Mouse (Mus musculus): ENCODE measurements around the gene Smarcc2. TPM values are rescaled to one million over a fixed set of nuclear protein-coding genes. Genes with fewer than 3 reads are reported as not detected.
A peak's percentile ranks its signal among the peaks of the same experiment; 100 is the strongest.

The Smarcc2 gene
- polyA plus RNA-seq, 1 experiment from 2014 or later: 83.3 TPM

DNA sequence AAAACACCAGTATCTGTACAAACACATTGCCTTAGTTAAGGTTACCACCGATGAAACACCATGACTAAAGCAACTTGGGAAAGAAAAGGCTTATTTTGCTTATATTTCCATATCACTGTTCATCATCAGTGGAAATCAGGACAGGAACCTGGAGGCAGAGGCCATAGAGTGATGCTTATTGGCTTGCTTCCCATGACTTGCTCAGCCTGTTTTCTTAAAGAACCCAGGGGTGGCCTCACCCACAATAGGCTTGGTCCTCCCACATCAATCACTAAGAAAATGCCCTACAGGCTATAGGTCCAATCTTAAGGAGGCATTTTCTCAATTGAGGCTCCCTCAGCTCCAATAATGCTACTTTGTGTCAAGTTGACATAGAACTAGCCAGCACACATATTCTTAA, 16.3 kb upstream of the Smarcc2 start:
- no peak for ATAC-seq (ENCODE audit: insufficient number of reproducible peaks, low FRiP score)
- H3K4me2 ChIP-seq: no peak overlapping the region
- H3K27ac ChIP-seq (ENCODE audit: poor library complexity, severe bottlenecking): no peak overlapping the region
- no peaks in the 10 kb centered on the region for H3K9me3 ChIP-seq (replicated peaks)
- H3K4me3 ChIP-seq: no peak overlapping the region
- peaks cover 5% of the 10 kb centered on the region for H3K4me1 ChIP-seq (replicated peaks)
- WGBS: 74% methylated on average over 1 of the region's 1 CpGs
- H3K27me3 ChIP-seq (replicated peaks): no peaks in the 10 kb centered on the region
- peaks cover 45% of the 10 kb centered on the region for H3K36me3 ChIP-seq
- no peak overlapping the region for H3K9ac ChIP-seq

DNA sequence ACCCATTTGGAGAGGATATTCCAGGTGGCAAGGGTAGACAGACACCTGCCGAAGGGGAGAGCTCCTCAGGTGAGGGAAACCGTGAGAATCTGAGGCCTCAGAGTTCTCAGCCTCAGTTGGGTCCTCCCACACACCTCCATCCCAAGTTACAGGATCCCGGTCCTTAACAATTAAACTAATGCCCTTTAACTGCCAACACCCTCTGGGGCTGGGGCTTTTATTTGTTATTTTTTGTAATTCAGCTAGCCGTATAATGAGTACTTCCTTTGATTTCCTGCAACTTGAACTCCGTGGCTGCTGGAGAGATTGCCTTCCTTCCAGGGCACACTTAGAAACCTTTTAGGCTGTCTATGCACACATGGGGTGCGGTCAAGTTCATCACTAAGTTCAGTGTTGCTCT, 14.7 kb upstream of the Smarcc2 start:
- Histone ChIP-seq H3K27me3 (replicated peaks) (no peaks in the 10 kb centered on the region), H3K27ac (ENCODE audit: poor library complexity, severe bottlenecking) (no peak overlapping the region), H3K9ac (no peak overlapping the region), H3K4me2 (no peak overlapping the region), H3K9me3 (replicated peaks) (no peaks in the 10 kb centered on the region), H3K4me3 (no peak overlapping the region), H3K36me3 (peaks cover 30% of the 10 kb centered on the region), H3K4me1 (replicated peaks) (no peaks in the 10 kb centered on the region)
- WGBS: 67% methylated on average over 6 of the region's 6 CpGs
- ATAC-seq (ENCODE audit: insufficient number of reproducible peaks, low FRiP score): no peak

DNA sequence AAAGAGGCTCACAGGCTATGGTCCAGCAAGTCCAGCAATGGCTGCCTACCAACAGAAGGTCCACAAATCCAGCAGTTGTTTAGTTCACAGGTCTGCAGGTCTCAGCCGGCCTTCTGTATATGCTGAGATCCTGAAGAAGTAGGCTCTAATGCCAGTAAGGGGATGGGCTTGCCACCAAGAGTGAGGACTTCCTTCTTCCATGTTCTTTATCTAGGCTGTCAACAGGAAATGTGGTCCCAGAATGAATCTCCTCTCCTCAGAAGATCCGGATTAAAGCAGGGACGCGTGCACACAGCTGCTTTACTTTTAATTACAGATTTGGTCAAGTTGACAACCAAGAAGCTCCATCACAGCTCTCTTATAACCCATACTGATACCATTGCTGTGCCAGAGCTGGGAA, 13.6 kb upstream of the Smarcc2 start:
- no peak overlapping the region for H3K4me3 ChIP-seq
- H3K9me3 ChIP-seq (replicated peaks): no peaks in the 10 kb centered on the region
- ATAC-seq (ENCODE audit: insufficient number of reproducible peaks, low FRiP score): no peak
- H3K4me1 ChIP-seq (replicated peaks): no peaks in the 10 kb centered on the region
- no peak overlapping the region for H3K27ac ChIP-seq (ENCODE audit: poor library complexity, severe bottlenecking)
- peaks cover 21% of the 10 kb centered on the region for H3K36me3 ChIP-seq
- H3K27me3 ChIP-seq (replicated peaks): no peaks in the 10 kb centered on the region
- H3K4me2 ChIP-seq: no peak overlapping the region
- 67% methylated on average over 4 of the region's 4 CpGs for WGBS
- no peak overlapping the region for H3K9ac ChIP-seq

DNA sequence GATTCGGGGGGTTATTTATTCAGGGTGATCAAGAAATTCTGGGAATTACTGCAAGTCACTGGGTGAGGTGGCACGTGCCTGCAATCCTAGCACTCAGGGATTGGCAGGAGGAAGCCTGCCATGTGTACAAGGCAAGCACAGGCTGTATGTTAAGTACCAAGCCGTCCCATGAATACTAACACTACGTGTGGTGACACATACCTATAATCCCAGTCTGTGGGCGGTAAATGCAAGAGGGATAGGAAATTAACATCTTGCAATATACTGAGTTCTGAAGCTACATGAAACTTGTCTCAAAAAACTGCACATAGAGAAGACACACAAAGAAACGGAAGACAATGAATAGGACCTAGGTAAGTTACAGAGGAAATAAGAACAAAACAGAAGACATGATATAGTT, 8.0 kb upstream of the Smarcc2 start:
- Histone ChIP-seq H3K9me3 (replicated peaks) (no peaks in the 10 kb centered on the region), H3K27me3 (replicated peaks) (no peaks in the 10 kb centered on the region), H3K4me2 (no peak overlapping the region), H3K4me1 (replicated peaks) (no peaks in the 10 kb centered on the region), H3K4me3 (no peak overlapping the region), H3K36me3 (no peaks in the 10 kb centered on the region), H3K9ac (no peak overlapping the region), H3K27ac (ENCODE audit: poor library complexity, severe bottlenecking) (no peak overlapping the region)
- 73% methylated on average over 6 of the region's 6 CpGs for WGBS
- no peak for ATAC-seq (ENCODE audit: insufficient number of reproducible peaks, low FRiP score)

DNA sequence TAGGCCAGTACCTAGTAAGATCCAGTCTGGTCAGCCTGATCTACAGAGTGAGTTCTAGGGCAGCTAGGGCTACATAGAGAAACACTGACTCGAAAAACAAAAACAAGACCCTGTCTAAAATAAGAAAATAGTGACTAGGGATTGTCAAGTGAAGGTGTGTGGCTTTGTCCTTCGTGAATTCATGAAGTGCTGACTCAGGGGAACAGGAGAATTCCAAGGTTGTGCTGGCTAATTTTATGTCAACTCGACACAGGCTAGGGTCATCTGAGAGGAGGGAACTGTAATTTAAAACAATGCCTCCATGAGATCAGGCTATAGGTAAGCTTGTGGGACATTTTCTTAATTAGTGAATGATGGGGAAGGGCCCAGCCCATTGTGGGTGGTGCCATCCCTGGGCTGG, 4.6 kb upstream of the Smarcc2 start:
- H3K9me3 ChIP-seq (replicated peaks): no peaks in the 10 kb centered on the region
- H3K36me3 ChIP-seq: no peaks in the 10 kb centered on the region
- no peaks in the 10 kb centered on the region for H3K27me3 ChIP-seq (replicated peaks)
- no peaks in the 10 kb centered on the region for H3K4me1 ChIP-seq (replicated peaks)
- no peak overlapping the region for H3K4me2 ChIP-seq
- ATAC-seq (ENCODE audit: insufficient number of reproducible peaks, low FRiP score): no peak
- 75% methylated on average over 3 of the region's 3 CpGs for WGBS
- no peak overlapping the region for H3K4me3 ChIP-seq
- no peak overlapping the region for H3K27ac ChIP-seq (ENCODE audit: poor library complexity, severe bottlenecking)
- no peak overlapping the region for H3K9ac ChIP-seq

DNA sequence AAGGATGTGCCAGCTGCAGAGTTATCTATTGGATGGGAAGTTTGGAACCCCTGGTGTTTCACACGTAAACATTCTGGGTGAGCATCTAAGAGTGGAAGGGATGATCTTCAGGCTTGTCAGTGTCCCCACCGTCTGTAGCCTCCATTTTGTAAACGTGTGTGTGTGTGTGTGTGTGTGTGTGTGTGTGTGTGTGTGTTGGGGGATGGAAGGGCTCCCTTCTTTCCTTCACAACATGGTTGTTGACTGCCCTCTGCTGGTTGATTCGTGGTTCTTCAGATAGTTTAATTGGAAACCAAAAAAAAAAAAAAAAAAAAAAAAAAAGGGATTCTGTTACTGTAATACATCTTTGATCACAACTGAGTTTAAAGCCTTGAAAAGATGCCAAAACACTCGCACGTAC, 3.8 kb upstream of the Smarcc2 start:
- no peaks in the 10 kb centered on the region for H3K9me3 ChIP-seq (replicated peaks)
- WGBS: 6% methylated on average over 6 of the region's 6 CpGs
- no peak overlapping the region for H3K27ac ChIP-seq (ENCODE audit: poor library complexity, severe bottlenecking)
- peaks cover 3% of the 10 kb centered on the region for H3K4me1 ChIP-seq (replicated peaks)
- no peaks in the 10 kb centered on the region for H3K27me3 ChIP-seq (replicated peaks)
- no peak overlapping the region for H3K4me3 ChIP-seq
- H3K9ac ChIP-seq: no peak overlapping the region
- H3K36me3 ChIP-seq: no peaks in the 10 kb centered on the region
- ATAC-seq (ENCODE audit: insufficient number of reproducible peaks, low FRiP score): no peak
- peak overlapping the region; percentile 50 for H3K4me2 ChIP-seq

DNA sequence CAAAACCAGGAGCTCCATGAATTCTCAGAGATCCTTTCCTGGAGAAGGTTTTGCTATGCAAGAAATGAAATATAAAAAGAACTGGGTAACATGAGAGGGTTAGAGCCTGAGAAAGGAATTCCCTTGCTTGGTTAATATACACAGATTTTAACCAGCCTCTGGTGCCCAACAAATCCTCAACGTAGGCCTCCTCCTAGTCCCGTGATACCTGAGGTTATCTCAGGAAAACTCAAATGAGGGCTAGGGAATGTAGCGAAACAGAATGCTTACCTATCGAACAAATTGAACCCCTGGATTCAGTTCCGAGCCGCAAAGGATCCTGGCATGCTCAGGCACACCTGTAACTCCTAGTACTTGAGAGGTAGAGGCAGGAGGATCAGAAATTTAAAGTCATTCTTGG, 1.4 kb upstream of the Smarcc2 start:
- ATAC-seq (ENCODE audit: insufficient number of reproducible peaks, low FRiP score): no peak
- H3K9me3 ChIP-seq (replicated peaks): no peaks in the 10 kb centered on the region
- WGBS: 84% methylated on average over 6 of the region's 6 CpGs
- H3K4me3 ChIP-seq: no peak overlapping the region
- no peaks in the 10 kb centered on the region for H3K27me3 ChIP-seq (replicated peaks)
- H3K4me2 ChIP-seq: no peak overlapping the region
- peaks cover 9% of the 10 kb centered on the region for H3K36me3 ChIP-seq
- H3K4me1 ChIP-seq (replicated peaks): peaks cover 13% of the 10 kb centered on the region
- H3K27ac ChIP-seq (ENCODE audit: poor library complexity, severe bottlenecking): no peak overlapping the region
- H3K9ac ChIP-seq: no peak overlapping the region

DNA sequence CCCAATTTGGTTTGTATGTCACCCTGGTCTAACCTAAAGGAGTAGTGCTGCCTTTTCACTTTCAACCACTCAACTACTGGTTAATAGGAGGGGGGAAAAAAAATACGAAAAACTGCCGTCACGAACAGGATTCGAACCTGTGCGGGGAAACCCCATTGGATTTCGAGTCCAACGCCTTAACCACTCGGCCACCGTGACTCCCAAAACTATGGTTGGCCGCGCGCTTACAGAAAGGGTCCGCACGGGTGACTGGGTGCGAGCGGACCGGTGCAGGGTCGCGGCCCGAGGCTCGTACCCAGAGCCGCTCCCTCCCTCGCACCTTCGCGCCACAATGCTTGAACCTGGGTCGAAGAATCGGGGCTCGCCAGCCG, 715 bp upstream of the Smarcc2 start:
- Histone ChIP-seq H3K9me3 (replicated peaks) (no peaks in the 10 kb centered on the region), H3K27ac (ENCODE audit: poor library complexity, severe bottlenecking) (peak overlapping the region; percentile 95), H3K36me3 (peaks cover 15% of the 10 kb centered on the region), H3K9ac (peak overlapping the region; percentile 95), H3K4me1 (replicated peaks) (peaks cover 13% of the 10 kb centered on the region), H3K4me2 (peak overlapping the region; percentile 75), H3K4me3 (peak overlapping the region; percentile 96), H3K27me3 (replicated peaks) (no peaks in the 10 kb centered on the region)
- peak; percentile 62 for ATAC-seq (ENCODE audit: insufficient number of reproducible peaks, low FRiP score)
- under 1% methylated on average over 29 of the region's 29 CpGs for WGBS

DNA sequence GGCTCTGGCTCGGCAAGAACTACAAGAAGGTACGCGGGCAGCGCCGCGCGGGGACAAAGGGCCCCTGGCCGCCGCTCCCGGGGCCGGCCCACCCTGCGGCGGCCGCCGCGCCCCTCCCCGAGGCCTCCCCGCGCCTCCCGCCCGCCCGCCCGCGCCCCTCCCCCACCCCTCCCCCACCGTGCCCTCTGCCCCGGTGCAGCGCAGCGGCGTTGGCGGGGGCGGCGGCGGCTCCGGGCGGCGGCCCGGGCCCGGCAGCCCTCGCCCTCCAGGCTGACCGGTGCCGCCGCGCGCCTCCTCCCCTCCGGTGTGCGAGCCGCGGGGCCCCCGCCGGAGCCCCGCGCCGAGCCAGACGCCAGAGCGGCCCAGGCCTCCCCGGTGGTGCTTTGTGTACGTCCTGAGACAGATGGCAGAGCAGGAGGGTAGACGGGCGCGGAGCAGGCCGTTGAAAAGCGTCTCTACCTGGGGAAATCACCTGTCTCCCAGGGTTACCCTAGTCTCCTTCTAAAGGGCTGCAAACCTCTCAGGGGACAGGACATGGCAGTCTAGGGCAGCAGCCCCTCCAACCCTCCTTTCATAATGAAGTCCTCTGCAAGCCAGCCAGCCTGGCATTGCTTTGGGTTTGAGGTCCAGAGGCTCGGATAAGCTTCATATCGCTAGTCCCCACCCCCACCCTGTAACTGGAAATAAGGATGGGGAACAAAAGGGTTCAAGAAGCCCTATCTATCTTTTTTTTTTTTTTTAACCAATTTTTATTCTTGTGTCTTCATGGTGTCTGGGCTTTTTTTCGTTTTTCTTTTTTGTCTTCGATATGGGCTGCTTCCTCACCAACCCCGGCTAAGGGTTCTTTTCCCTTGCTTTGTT, 591 bp downstream of the Smarcc2 start:
- peak overlapping the region; percentile 95 for H3K9ac ChIP-seq
- WGBS: 1% methylated on average over 34 of the region's 67 CpGs
- peaks cover 13% of the 10 kb centered on the region for H3K4me1 ChIP-seq (replicated peaks)
- peak; percentile 81 for ATAC-seq (ENCODE audit: insufficient number of reproducible peaks, low FRiP score)
- H3K27ac ChIP-seq (ENCODE audit: poor library complexity, severe bottlenecking): peak overlapping the region; percentile 95
- peak overlapping the region; percentile 75 for H3K4me2 ChIP-seq
- no peaks in the 10 kb centered on the region for H3K27me3 ChIP-seq (replicated peaks)
- no peaks in the 10 kb centered on the region for H3K9me3 ChIP-seq (replicated peaks)
- H3K4me3 ChIP-seq: peak overlapping the region; percentile 96
- H3K36me3 ChIP-seq: peaks cover 27% of the 10 kb centered on the region

DNA sequence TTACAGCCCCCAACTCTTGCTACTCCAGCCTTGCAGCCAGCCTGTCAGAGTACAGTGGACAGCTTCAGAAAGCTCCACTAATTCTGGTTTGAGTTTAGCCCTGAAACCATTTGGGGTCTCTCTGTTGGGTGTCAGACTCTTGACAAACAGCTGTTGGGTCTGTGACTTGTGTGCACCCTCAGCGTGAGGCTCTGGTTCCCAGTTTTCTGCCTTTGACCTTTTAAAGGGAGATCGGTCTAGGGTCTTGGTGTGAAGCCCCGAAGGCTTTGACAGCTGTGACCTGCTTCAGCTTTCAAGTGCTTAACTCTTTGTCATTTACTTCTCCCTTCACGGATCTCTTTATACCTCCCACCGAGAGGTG, 1.2 kb downstream of the Smarcc2 start:
- 10% methylated on average over 5 of the region's 5 CpGs for WGBS
- H3K36me3 ChIP-seq: peaks cover 32% of the 10 kb centered on the region
- peak overlapping the region; percentile 21; the same call in 1 of the 2 replicates for H3K27ac ChIP-seq (ENCODE audit: poor library complexity, severe bottlenecking)
- peak overlapping the region; percentile 96 for H3K4me3 ChIP-seq
- no peaks in the 10 kb centered on the region for H3K27me3 ChIP-seq (replicated peaks)
- H3K9ac ChIP-seq: peak overlapping the region; percentile 95
- H3K9me3 ChIP-seq (replicated peaks): no peaks in the 10 kb centered on the region
- no peak for ATAC-seq (ENCODE audit: insufficient number of reproducible peaks, low FRiP score)
- H3K4me2 ChIP-seq: peak overlapping the region; percentile 75
- peaks cover 13% of the 10 kb centered on the region for H3K4me1 ChIP-seq (replicated peaks)

DNA sequence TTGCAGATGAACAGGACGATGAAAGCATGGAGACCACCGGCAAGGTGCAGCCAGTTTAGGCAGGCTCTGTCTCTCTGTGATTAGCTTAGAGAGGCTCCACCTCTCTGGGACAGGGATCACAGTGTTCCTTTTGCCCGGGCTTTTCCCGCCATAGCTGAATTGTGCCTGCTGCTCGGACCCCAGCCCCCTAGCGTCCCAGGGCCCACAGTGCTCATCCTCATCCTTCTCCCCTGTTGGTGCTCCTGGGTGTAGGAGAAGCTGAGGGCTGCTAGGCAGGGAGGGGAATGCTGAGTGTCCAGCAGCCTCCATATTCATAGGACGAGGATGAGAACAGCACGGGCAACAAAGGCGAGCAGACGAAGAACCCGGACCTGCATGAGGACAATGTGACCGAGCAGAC, 15.3 kb downstream of the Smarcc2 start:
- H3K4me3 ChIP-seq: no peak overlapping the region
- ATAC-seq (ENCODE audit: insufficient number of reproducible peaks, low FRiP score): no peak
- H3K27ac ChIP-seq (ENCODE audit: poor library complexity, severe bottlenecking): no peak overlapping the region
- no peak overlapping the region for H3K9ac ChIP-seq
- H3K4me2 ChIP-seq: no peak overlapping the region
- H3K4me1 ChIP-seq (replicated peaks): no peaks in the 10 kb centered on the region
- peaks cover 91% of the 10 kb centered on the region for H3K36me3 ChIP-seq
- 81% methylated on average over 12 of the region's 12 CpGs for WGBS
- H3K9me3 ChIP-seq (replicated peaks): no peaks in the 10 kb centered on the region
- no peaks in the 10 kb centered on the region for H3K27me3 ChIP-seq (replicated peaks)

DNA sequence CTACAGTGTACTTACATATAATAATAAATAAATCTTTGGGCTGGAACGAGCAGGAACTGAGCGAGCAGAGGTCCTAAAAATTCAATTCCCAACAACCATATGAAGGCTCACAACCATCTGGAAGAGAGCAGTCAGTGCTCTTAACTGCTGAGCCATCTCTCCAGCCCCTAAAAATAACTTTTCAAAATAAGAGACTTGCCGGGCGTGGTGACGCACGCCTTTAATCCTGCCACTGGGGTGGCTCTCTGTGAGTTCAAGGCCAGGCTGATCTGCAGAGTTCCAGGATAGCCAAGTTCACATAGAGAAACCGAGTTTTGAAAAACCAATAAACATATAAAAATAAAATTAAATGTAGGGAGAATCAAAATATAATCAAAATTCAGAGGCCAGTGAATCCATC, 27.3 kb downstream of the Smarcc2 start:
- Histone ChIP-seq H3K27ac (ENCODE audit: poor library complexity, severe bottlenecking) (no peak overlapping the region), H3K36me3 (peaks cover 95% of the 10 kb centered on the region), H3K9me3 (replicated peaks) (no peaks in the 10 kb centered on the region), H3K4me3 (no peak overlapping the region), H3K4me1 (replicated peaks) (peaks cover 21% of the 10 kb centered on the region), H3K27me3 (replicated peaks) (no peaks in the 10 kb centered on the region), H3K9ac (no peak overlapping the region), H3K4me2 (no peak overlapping the region)
- WGBS: 77% methylated on average over 7 of the region's 7 CpGs
- no peak for ATAC-seq (ENCODE audit: insufficient number of reproducible peaks, low FRiP score)
